Mouse (Mus musculus) fat pad, adult 2 months (tissue): ENCODE data around the gene Kirrel3.

Experiments used
- DNase-seq: peaks from one replicate; pipeline ENCODE4 v3.0.0-alpha.2; 2011; ENCODE audit warnings: low read depth, low spot score; ENCODE audit errors: extremely low read depth

The Kirrel3 gene

DNA sequence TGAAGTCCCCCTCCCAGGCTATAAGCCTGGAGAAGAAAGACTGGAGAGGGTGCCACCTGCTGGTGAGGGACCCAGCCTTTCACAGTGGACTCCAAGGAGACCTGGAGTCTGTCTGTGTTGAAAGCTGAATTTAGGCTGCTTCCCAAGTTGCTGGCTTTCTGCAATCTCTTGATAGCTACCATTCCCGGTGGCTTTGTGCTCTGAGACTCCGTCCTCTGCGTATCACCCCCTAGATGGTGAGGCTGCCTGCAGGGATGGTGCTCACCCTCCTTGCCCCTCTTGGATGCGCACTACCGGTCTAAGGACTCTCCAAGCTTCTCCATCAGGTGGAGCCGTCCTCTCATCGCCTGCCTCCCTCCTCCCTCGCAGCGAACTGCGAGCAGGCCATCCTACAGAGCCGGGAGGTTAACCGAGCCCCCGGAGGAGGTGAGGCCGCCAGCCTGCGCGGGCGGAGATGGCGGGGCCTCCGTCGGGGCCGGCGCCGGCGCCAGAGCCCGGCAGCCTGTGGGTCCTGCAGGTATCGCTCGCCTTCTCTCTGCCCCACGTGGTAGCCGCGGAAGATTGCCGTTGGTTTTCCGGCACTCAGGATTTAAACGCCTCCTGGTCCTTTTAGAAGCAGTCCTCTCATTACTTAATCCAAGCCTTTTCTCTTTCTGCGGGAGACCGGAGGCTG is at the start of gene Kirrel3:
TSS of gene Kirrel3 (plus strand) at position 136 of the 673 bp plus-strand sequence.
- no peak for DNase-seq

DNA sequence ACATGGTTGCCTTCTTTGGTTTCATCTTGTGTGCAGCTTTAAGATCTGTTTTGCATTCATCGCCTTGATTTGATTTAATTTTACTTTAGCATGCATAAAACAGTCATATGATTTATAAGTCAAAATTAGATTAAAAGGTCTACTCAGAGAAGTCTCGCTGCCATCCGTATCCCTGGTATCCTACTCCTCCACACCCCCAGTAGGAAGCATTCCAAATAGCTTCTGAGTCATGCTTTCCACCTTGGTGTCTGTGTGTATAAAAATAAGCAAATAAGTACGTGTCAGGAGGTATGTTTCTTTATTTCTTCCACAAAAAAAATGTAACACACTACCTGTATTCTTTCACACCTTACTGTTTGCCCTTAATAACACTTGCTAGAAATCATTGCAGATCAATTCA is 45.0 kb upstream of the Kirrel3 start:
- DNase-seq, result no peak

DNA sequence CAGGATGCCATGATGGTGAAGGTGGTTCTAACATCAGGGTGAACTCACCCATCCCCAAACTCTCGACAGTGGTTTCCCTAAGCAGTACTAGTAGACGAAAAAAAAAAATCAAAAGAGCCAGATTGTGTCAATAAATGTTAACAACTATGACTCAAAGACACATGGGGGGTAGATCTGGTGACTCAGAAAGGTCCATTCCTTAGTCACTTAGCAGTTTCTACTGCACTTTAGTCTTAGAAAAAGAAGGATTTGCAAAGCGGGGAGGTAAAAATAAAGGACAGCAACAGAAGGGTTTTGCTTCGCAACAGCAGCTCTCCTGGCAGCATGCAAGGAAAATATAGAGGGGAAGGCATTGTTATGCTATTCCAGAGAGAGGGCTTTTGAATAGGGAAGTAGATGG is 41.7 kb upstream of the Kirrel3 start:
- DNase-seq, result no peak

- DNase-seq, result no peak
Measured at GRCm38 (mm10) chr9:34446497-34447350, 39.0 kb upstream of the Kirrel3 start.

GRCm38 (mm10) chr9:34447736-34448135 is 38.0 kb upstream of the Kirrel3 start:
- DNase-seq, result no peak

DNA sequence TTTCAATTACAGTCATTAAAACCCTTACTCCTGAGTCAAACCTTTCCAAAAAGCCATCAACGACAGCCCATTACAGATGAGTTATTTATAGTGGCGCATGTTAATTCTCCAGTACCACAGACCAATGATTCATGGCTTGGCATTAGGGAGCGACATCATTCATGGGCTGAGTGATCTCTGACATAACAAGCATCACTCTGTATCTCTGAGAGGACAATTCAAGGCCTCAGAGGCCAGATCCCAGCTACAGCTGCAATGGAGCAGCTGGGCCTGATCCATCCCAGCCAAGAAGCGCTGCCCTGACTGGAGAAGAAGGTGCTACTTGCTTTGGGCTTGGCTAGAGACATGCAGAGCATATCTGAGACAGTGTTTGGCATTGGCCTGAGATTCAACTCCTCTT is 37.2 kb upstream of the Kirrel3 start:
- DNase-seq, result no peak

DNA sequence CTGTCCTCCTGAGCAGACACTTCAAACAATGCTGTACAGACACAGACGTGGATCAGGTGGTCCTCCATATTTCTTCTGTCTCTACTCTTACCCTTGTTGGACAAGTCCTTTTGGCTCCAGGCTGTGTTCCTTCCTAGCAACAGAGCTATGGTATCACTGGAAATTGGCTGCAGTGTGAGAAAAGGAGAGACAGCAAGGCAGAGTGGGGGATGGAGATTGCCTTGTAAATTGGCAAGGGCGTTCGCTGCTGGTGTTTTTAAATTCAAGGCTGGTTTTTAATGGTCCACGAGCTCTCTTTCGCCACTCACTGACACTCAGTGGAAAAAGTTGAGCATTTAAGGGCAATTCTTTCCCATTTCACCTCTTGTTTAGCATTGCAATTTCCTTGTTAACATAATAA is 27.5 kb upstream of the Kirrel3 start:
- no peak for DNase-seq

- DNase-seq, result no peak
Measured at GRCm38 (mm10) chr9:34459968-34460367, 25.7 kb upstream of the Kirrel3 start.

DNA sequence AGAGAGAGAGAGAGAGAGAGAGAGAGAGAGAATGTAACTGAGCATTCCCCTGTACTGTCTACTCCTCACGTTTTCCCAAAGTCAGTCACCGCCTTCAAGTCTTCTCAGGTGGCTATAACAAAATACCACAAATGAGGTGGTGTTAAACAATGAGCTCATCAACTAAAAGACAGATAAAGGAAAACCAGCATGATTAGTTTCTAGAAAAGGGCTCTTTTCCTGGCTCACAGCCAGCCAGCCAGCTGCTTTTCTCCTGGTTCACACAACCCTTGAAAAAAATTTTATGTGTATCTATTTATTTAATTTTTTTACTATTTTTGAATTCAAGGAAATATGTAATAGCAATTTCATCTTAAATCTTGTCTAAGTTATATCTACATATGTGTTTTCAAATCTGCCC is 22.0 kb upstream of the Kirrel3 start:
- DNase-seq, result no peak

GRCm38 (mm10) chr9:34466058-34466457 is 19.6 kb upstream of the Kirrel3 start:
- no peak for DNase-seq

DNA sequence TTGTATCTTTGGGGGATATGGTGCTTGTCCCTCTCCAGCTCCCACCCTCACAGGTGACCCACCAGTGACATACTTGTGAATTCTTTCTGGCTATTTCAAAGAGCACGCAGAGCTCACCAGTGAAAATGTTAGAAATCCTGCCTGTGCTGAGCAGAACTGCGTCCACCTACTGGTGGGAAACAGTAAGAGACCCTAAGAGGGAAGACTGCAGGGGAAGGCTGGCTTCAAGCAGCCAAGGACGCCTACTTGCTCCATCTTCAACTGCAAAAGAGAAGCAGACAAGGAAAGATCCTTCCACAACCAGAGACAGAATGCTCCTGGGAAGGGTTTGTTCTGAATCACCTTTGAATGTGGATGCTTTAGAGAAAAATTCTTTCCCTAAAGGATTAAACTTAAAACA is 16.5 kb upstream of the Kirrel3 start:
- DNase-seq, result no peak

GRCm38 (mm10) chr9:34476206-34476605 is 9.5 kb upstream of the Kirrel3 start:
- DNase-seq, result no peak

DNA sequence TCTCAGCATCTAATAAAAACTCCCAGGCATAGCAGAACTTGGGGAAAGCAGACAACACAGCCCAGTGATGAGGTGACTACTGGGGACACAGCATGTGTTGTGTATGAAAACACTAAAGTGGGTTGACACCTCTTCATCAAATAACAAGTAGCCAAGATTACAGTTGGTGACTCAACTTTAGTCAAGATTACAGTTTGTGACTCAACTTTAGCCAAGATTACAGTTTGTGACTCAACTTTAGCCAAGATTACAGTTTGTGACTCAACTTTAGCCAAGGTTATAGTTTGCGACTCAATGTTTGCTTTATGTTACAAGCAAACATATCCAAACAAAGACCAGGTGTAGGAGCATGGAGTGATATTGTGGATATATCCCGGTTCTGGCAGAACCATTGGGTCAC is 7.2 kb upstream of the Kirrel3 start:
- DNase-seq, result no peak

GRCm38 (mm10) chr9:34483236-34483635 is 2.5 kb upstream of the Kirrel3 start:
- no peak for DNase-seq

- no peak for DNase-seq
Measured at GRCm38 (mm10) chr9:34484665-34485064, 1.0 kb upstream of the Kirrel3 start.

- no peak for DNase-seq
Measured at GRCm38 (mm10) chr9:34488267-34488666, 2.6 kb downstream of the Kirrel3 start.

DNA sequence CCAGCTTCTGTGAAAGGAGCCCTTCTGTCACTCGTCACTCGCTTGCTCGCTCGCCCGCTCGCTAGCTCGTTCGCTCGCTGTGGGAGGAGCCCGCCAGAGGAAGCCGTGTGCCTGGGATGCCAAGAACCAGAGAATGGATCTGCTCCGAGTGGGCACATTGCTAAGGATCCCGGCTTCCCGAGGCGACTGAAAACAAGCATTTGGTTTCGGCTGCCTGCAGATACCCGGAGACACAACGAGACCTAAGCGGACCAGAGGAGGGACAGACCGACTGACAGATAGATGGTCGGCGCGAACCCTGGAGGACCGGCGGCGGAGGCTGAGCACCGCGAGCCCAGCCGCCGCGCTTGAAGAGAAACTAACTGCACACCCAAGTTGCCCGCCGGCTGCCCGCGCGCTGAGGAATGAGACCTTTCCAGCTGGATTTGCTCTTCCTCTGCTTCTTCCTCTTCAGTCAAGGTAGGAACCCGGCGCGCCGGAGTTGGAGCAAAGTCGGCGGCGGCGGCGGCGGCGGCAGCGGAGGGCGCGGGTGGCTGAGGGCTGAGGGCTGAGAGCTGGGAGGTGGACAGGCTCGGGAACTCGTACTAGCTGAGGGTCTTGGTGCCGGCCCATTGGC is 3.1 kb downstream of the Kirrel3 start:
- no peak for DNase-seq

DNA sequence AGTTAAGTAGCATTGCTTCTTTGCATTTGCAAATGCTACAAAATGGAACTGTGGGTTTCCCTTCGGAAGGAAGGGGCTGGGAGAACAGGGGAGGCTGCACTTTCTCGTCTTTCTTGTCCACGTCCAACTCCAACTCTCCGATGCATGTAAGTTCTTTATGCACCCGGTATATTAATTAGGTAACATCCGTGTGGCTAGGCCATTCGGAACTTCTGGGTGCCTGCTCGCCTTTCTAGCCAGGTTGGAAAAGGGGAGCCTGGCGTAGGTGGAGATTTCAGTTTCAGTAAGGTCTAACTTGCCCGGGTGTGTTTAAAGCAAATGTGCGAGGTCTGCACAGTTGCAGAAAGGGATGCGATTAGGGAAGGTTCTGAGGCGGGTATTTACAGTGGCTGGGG is 3.6 kb downstream of the Kirrel3 start:
- no peak for DNase-seq

DNA sequence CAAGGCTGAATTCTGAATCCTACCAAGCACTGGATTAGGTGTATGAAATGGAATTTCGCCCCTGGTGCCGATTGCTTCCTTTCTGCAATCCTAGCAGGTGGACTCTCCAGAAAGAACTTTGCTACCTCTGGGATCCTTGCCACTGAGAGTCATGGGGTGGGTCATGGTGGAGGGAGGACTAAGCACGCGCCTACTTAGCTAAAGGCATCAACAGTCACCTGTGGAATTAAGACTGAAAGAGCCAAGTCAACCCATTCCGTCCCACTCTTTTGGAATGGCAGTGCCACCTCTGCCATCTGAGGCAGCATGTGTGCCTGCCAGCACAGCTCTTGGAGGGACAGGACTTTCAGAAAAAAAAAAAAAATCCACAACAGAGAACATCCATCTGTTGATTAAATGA is 4.1 kb downstream of the Kirrel3 start:
- no peak for DNase-seq

DNA sequence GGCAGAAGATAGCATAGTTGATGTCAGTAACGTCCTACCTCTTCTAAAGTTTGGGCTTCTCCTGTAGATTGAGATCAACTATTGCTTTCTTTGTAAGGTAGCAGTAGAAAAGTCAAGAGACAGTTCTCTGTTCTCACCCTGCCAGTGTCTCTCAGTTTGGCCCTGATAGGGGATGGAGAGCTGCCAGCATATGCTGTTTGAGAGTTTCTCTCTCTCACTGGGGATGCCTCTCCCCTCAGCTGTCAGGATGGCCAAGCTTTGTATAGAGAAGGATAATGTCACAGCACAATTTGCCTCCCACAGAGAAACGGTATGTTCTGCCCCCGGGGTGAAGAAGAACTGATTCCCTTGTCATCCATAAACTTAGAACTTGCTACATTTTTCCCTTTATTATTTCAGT is 6.4 kb downstream of the Kirrel3 start:
- peak; percentile 26 for DNase-seq

DNA sequence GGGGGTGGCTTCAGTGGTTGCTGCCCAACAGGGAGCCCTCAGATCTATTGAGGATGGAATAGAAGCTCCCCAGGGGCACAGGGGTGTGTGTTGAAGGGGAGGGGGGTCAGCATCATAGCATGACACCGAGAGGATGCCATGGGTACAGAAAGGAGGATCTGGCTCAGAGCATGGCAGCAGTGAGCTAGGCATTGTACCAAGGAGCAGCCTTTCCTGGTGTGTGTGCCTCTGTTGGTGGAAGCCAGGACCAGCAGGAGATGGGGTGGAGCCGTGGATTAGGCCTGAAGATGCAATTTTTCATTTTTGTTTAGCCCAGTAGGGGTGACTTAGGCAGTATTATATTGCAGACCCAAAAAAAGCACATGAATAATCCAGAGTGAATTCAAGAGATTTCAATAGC is 7.9 kb downstream of the Kirrel3 start:
- no peak for DNase-seq

DNA sequence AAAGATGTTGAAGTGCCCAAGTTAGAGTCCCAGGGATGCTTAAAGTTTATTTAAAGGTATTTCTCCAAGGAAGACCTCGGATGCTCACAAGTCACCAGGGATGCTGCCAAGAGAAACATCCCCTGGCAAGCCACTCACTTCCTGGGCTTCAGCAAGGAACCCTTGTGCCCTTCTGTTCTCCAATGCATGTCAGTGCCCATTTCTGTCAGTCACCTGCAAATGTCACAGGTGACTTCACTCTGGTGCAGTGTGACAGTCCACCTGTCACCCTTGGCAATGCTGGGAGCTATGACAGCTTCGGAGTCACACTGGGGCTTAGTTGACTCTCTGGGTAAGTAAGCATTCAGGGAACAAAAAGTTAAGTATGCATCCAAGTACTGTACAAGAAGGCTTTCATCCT is 12.4 kb downstream of the Kirrel3 start:
- DNase-seq, result no peak
